Mouse (Mus musculus) heart, adult 2 months (tissue): ENCODE results near the gene Henmt1. TPM values are rescaled to one million over a fixed set of nuclear protein-coding genes. Genes with fewer than 3 reads are reported as not detected.

ENCODE experiments used
- DNase-seq, 2 experiments: peaks; one replicate each; pipeline ENCODE4 v3.0.0; 2021
- H3K27ac ChIP-seq: fragments of 200-600 bp; 2 replicates; pipeline ENCODE4 v1.8.1; 2022
- H3K27me3 ChIP-seq: fragments of 200-500 bp; 2 replicates; pipeline ENCODE4 v1.6.1; 2012; ENCODE audit warnings: mild to moderate bottlenecking, low read length, inconsistent platforms, mixed read lengths; ENCODE audit not compliant: control insufficient read depth, insufficient read depth
- H3K36me3 ChIP-seq: fragments of 200-500 bp; 2 replicates; pipeline ENCODE4 v1.6.1; 2012; ENCODE audit warnings: low read length, inconsistent platforms; ENCODE audit not compliant: control insufficient read depth, insufficient read depth
- H3K4me1 ChIP-seq: fragments of 200-500 bp; 2 replicates; pipeline ENCODE4 v1.6.1; 2011; ENCODE audit warnings: low read length; ENCODE audit not compliant: control insufficient read depth, insufficient read depth
- H3K4me3 ChIP-seq: fragments of 200-600 bp; 2 replicates; pipeline ENCODE4 v1.8.1; 2022
- H3K79me2 ChIP-seq: fragments of 200-500 bp; replicated peaks from 2 replicates; pipeline ENCODE4 v1.6.1; 2012; ENCODE audit warnings: mild to moderate bottlenecking, inconsistent platforms, low read length, moderate library complexity, mixed read lengths; ENCODE audit not compliant: control insufficient read depth, insufficient read depth
- H3K9ac ChIP-seq: fragments of 200-500 bp; 2 replicates; pipeline ENCODE4 v1.6.1; 2012; ENCODE audit warnings: low read depth, mild to moderate bottlenecking, control low read depth, inconsistent platforms, low read length, mixed read lengths
- CTCF ChIP-seq: fragments of 200-600 bp; IDR thresholded peaks from 2 replicates; pipeline ENCODE4 v1.8.1; 2022; ENCODE audit warnings: antibody characterized with exemption, mild to moderate bottlenecking, moderate library complexity
- EP300 ChIP-seq: fragments of 200-500 bp; IDR thresholded peaks from 2 replicates; pipeline ENCODE4 v1.6.1; 2011; ENCODE audit warnings: low read depth, low read length, control low read depth; ENCODE audit not compliant: insufficient read depth
- POLR2A ChIP-seq: fragments of 200-500 bp; IDR thresholded peaks from 2 replicates; pipeline ENCODE4 v1.6.1; 2011; ENCODE audit warnings: mild to moderate bottlenecking, low read depth, low read length, control low read depth; ENCODE audit not compliant: insufficient read depth
- WGBS: fragments of 180-500 bp; shearing (Covaris S2); methylation state at CpG from one replicate; pipeline ENCODE4 v1.1.7; 2018; 5-methylcytosine and 5-hydroxymethylcytosine counted together
- intact Hi-C: fragments of 180-260 bp; cut with DNase I; formaldehyde crosslinking; loops from one replicate; pipeline ENCODE4 v1.15.1; 2025
- polyA plus RNA-seq: library from polyadenylated mRNA; depleted of rRNA; stranded (reverse); fragments of >200 nt; gene quantifications from 2 replicates; pipeline ENCODE4 v1.2.3, GENCODE M21; 2012
- total RNA-seq, 2 experiments: library from RNA; stranded (reverse); gene quantifications; 2 replicates each; pipeline ENCODE4 v1.2.3; 2021

Gene Henmt1
- total and polyA plus RNA-seq, 3 experiments: not detected

GRCm38 (mm10) chr3:108900681-108901080 lies 39.0 kb upstream of the Henmt1 start:
- H3K4me3 ChIP-seq: no peak overlapping the region
- peaks cover 4% of the 10 kb centered on the region; the same call in 1 of the 2 replicates for H3K4me1 ChIP-seq
- no peaks in the 10 kb centered on the region for H3K27me3 ChIP-seq
- peak in 1 of 2 experiments; percentile 27 for DNase-seq
- intact Hi-C loops: no loop called here
- TF ChIP-seq POLR2A: no peak
- no peak for TF ChIP-seq EP300
- no peak for TF ChIP-seq CTCF
- peaks cover 7% of the 10 kb centered on the region for H3K36me3 ChIP-seq
- no peak overlapping the region; the same call in 1 of the 2 replicates for H3K27ac ChIP-seq
- H3K9ac ChIP-seq: no peak overlapping the region
- no peaks in the 10 kb centered on the region for H3K79me2 ChIP-seq
- WGBS: 68% methylated on average over 5 of the region's 5 CpGs

GRCm38 (mm10) chr3:108902038-108902437 lies 37.6 kb upstream of the Henmt1 start:
- Histone ChIP-seq H3K27ac (no peak overlapping the region), H3K9ac (no peak overlapping the region), H3K4me1 (peaks cover 4% of the 10 kb centered on the region; the same call in 1 of the 2 replicates), H3K27me3 (no peaks in the 10 kb centered on the region), H3K79me2 (no peaks in the 10 kb centered on the region), H3K4me3 (no peak overlapping the region), H3K36me3 (peaks cover 11% of the 10 kb centered on the region)
- WGBS: 46% methylated on average over 2 of the region's 2 CpGs
- intact Hi-C loops: no loop called here
- no peak for DNase-seq
- no peak for TF ChIP-seq POLR2A
- peak; percentile 60 for TF ChIP-seq CTCF
- no peak for TF ChIP-seq EP300

GRCm38 (mm10) chr3:108902934-108903333 lies 36.7 kb upstream of the Henmt1 start:
- DNase-seq: no peak
- H3K36me3 ChIP-seq: peaks cover 14% of the 10 kb centered on the region
- intact Hi-C loops: no loop called here

GRCm38 (mm10) chr3:108910303-108911080 lies 29.2 kb upstream of the Henmt1 start:
- intact Hi-C loops: loop anchor here (1.0 to 10.0 kb wide), 5 partner anchors 53 to 346 kb away; partner anchors contain the start of genes Fam102b and Tmem167b
- H3K27ac ChIP-seq: peak overlapping the region; percentile 96
- peak; percentile 9 to 27 for DNase-seq
- peak overlapping the region; percentile 98 for H3K4me3 ChIP-seq
- peaks cover 7% of the 10 kb centered on the region for H3K4me1 ChIP-seq
- H3K79me2 ChIP-seq: 0 out of 2 replicates have a peak, but pooled peaks cover 3% of the 10 kb centered on the region
- H3K9ac ChIP-seq: peak overlapping the region; percentile 92
- WGBS: under 1% methylated on average over 32 of the region's 32 CpGs
- peaks cover 22% of the 10 kb centered on the region for H3K36me3 ChIP-seq
- no peaks in the 10 kb centered on the region for H3K27me3 ChIP-seq
- TF ChIP-seq CTCF (no peak), EP300 (no peak), POLR2A (no peak)

More at GRCm38 (mm10) chr3:108902934-108903333, 36.7 kb upstream of the Henmt1 start:
- no peak overlapping the region for H3K4me3 ChIP-seq
- H3K27ac ChIP-seq: no peak overlapping the region
- no peak for TF ChIP-seq EP300
- 95% methylated on average over 6 of the region's 6 CpGs for WGBS
- peaks cover 4% of the 10 kb centered on the region; the same call in 1 of the 2 replicates for H3K4me1 ChIP-seq
- no peaks in the 10 kb centered on the region for H3K79me2 ChIP-seq
- no peaks in the 10 kb centered on the region for H3K27me3 ChIP-seq
- no peak overlapping the region for H3K9ac ChIP-seq

- peak overlapping the region; percentile 98 for H3K4me3 ChIP-seq
- peak overlapping the region; percentile 92 for H3K9ac ChIP-seq
- no peaks in the 10 kb centered on the region for H3K27me3 ChIP-seq
- no peak for TF ChIP-seq EP300
- no peak for TF ChIP-seq POLR2A
- TF ChIP-seq CTCF: peak; percentile 49
- intact Hi-C loops: loop anchor here (5.0 to 10.0 kb wide), 4 partner anchors 54 to 346 kb away; partner anchors contain the start of genes Fam102b and Tmem167b
- peak overlapping the region; percentile 96 for H3K27ac ChIP-seq
- H3K4me1 ChIP-seq: peaks cover 7% of the 10 kb centered on the region
- under 1% methylated on average over 44 of the region's 44 CpGs for whole genome bisulfite sequencing
- H3K36me3 ChIP-seq: peaks cover 19% of the 10 kb centered on the region
- DNase-seq: peak in 1 of 2 experiments; percentile 71
- 0 out of 2 replicates have a peak, but pooled peaks cover 3% of the 10 kb centered on the region for H3K79me2 ChIP-seq
Observed at GRCm38 (mm10) chr3:108911081-108911547, 28.6 kb upstream of the Henmt1 start.
